Mouse (Mus musculus): ENCODE data around the gene Klf9.

DNA sequence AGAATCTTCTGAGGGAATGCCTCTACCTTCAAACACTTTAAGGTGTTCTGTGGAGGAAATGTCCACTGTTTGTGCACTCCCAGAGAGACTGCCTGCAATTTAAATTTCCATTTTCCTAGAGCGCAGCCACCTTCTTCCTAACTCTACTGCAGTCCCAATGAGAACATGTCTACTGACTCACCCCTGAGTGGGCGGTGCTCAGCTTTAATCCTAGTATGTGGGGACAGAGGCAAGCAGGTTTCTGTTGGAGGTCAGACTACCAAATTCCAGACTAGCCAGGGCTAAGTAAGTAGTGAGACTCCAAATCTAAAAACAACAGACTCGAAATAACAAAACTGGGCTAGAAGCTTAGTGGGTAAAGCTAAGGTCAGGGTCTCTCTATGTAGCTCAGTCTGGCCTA lies 37.5 kb downstream of the Klf9 start:
- TF ChIP-seq TAL1 (conservative IDR thresholded peaks at IDR 0.05; ENCODE audit: low read depth, low read length) (no peak), CTCF (IDR thresholded peaks at IDR 0.05; ENCODE audit: low read depth, low read length) (no peak), GATA1 (IDR thresholded peaks at IDR 0.05; ENCODE audit: borderline replicate concordance, low read length) (no peak), POLR2AphosphoS5 (IDR thresholded peaks at IDR 0.05; ENCODE audit: insufficient replicate concordance, low read depth, low read length) (no peak)

Measured in G1E (cell line).